Mouse (Mus musculus): ENCODE results near the gene Mall.

Gene Mall

DNA sequence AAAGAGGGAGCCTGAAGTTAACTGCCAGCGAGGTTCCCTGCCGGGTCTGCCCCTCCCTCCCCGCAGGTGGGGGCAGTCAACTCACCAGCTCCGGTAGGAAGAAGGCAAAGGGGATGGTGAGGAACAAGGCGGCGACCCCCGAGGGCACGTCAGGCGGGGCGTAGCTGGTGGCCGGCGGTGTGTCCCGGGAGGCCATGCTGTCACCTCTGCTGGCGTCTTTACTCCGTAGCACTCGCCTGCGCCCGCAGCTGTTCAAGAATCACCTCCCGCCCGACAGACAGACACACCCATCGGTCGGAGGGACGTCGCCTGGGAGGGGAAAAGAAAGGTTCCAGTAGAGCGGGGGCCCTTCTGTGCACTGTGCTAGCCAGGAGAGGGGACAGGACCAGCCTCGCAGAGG is at the start of gene Mall:
Gene Mall, minus strand, starts transcription at position 262 of the 400 bp plus-strand sequence.
- no peak for DNase-seq (ENCODE audit: low spot score in 2 of 2)

DNA sequence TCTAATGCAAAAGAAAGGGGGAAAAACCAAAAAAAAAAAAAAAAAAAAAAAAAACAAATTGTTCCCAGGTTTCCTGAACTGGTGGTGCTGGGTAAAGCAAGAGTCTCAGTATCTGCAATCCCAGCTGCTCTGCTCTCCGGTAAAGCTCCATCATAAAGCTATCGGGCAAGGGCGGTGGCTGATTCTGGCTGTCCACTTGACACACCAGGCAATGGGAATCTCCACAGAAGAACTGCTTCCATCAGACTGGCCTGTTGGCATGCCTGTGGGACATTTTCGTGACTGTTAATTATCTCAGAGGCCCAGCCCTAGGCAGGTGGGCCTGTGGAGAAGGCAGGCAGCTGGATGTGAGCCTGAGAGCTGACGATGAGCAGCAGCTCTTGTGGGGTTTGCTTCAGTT is 48.7 kb upstream of the Mall start:
- DNase-seq (ENCODE audit: low spot score in 2 of 2): peak in 1 of 2 experiments; percentile 52

DNA sequence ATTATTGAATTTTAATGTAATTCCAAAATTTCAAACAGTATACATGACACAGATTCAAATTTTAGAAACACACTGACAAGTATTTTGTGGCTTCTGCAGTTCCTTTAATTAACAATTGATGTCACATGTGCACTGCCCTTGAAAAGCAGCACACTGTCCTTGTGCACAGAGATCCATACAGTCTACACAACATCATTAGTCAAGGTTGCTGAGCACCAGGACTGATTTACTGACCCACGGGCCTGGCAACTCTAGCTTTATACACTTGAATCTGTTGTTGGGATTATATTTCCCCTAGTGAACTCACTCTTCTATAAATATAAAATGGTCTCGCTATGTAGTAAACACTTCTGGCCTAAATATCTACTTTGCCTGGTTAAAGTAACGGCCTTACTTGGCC is 45.3 kb upstream of the Mall start:
- DNase-seq (ENCODE audit: low spot score in 2 of 2): no peak

DNA sequence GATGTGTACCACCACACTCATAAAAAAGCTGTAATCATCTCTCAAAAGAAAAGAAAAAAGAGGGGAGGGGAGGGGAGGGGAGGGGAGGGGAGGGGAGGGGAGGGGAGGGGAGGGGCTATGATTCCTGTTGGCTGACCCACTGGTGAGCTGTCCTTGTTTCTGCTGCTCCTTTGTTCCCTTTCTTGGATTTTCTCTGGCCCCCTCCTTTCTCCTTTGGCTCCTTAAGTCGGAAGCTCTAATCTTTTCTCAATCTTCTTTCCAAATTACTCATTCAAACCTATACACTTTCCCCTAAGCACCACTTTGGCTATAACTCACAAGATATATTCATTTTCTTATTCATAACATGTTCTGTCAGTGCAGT is 44.8 kb upstream of the Mall start:
- no peak for DNase-seq (ENCODE audit: low spot score in 2 of 2)

DNA sequence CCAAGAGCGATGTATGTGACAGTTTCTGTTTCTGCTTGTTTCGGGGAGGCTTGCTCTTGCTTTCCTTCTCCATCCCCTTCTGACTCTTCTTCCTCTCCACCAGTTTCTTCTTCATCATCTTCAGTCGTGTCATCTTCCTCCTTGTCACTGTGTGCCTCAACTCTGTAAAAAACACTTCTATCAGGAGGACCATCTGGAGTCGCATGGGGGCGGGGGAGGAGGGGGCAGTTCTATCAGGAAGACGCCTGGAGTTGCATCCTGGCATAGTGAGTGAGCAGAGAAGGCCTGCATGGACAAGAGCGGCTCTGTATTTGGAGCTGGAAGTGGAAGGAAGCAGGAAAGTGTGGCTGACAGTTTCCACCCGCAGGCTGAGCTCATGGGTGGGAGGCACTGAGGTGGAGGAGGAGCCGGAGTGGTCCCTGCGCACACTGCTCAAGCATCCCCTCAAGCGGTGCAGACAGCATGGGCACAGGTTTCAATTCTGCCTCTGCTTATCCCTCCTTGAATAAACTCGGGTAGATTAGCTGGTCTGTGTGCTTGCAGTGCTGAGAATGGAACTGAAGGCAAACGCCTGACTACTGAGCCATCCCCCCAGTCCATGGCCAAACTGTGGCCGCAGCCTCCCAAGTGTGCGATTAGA is 44.3 kb upstream of the Mall start:
- no peak for DNase-seq (ENCODE audit: low spot score in 2 of 2)

DNA sequence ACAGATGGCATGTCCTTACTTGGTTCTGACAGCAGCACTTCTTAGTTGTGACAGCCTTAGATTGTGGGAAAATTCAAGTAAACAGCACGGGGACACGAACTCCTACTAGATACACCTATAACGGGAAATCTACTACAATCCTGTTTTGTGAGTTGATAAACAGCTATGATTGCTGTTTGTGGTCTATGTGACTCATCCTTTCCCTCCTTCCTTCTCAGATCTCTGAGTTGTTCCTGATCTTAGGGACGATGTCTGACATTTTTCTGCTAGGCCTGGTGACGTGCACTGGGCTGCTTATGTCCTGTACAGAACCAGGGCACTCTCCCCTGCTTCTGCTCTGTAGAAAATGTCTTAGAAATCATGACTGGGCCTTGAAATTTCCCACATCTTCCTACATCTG is 31.9 kb upstream of the Mall start:
- DNase-seq (ENCODE audit: low spot score in 2 of 2): no peak

DNA sequence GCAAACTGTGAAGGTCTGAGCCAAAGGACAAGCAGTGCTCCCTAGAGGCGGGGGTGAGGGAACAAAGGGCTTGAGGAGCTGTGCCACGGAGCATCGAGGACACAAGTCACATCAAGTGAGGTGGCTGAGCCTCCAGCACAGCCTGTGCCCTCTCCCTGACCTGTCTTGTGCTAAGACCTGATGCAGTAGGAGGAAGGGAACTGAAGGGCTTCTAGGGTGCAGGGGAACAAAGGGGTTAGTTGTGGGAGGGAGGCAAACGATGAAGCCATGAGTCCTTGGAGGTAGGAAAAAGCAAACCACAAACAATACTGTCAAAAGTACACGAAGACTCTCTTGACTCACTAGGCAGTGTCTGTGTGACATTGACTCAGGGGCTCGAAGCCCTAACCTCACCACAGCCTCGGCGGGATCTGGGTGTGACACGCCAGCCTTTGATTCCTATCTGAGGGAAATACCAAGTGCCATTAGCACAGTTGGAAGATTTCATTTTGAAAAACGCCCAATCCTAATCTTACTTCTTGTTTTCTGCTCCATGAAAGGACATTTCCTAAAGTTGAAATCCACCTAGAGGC is 30.8 kb upstream of the Mall start:
- DNase-seq (ENCODE audit: low spot score in 2 of 2): no peak

DNA sequence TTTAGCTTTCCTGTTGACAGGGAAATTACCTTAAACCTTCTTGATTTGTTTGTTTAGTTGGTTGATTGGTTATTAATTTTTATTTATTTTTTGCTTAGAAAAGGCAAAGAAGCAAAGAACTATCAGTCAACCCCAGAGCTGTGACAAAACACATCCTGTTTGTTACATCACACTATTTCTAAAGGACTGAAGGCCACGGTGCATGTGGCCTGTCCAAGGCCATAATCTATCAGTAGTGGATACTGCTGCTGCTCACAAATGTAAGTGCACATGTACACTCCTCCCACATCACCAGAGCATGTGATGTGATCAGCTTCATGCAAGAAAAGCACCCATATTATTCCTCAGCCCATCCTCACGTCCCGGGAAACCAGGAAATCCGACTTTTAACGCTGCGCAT is 30.3 kb upstream of the Mall start:
- no peak for DNase-seq (ENCODE audit: low spot score in 2 of 2)

DNA sequence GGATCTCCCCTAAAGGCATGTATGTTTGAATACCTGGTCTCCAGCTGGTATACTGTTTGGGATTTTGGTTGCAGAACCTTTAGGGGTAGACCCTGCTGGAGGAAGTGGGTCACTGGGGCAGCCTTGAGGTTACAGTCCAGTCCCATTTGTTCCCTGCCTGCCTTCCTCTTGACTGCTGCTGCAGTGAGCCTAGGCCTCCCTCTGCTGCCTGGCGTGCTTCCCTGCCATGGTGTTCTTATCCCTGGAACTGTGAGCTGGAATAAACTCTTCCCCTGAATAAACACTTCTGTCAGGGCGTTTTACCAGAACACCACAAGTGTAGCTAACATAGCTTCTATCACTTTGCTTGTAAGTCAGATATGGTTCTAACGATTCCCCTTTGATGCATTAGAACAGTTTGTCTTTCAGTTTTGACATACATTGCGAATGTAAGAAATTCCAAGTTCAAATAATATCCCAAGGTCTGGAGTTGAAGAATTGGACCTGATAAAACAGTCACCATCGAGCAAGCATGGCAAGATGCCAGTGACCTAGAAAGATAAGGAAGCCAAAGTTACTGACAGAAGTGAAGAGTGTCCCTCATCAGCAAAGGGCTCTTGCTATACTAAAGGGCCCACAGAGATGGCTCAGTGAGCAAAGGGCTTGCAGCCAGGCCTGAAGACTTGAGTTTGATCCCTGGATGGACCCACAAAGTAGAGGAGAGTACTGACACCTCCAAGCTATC is 29.6 kb upstream of the Mall start:
- DNase-seq (ENCODE audit: low spot score in 2 of 2): no peak

DNA sequence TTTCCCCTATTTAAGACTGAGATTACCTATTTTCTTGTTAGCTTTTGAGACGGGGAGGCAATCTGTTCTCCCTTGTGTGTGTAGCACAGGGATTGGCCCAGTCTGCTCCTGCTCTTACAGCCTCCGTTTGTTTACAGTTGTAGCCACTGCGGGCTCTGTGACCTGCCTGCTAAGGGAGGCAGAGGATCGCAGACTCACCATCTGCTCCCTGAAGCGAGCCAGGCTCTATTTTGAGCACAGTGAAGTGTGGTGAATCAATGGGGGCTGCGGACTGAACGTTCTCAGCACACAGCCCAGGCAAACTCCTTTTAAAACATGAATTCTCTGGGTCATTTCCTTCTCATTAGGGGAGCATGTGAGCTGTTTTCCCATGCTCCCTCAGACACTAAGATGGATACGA is 27.4 kb upstream of the Mall start:
- no peak for DNase-seq (ENCODE audit: low spot score in 2 of 2)

DNA sequence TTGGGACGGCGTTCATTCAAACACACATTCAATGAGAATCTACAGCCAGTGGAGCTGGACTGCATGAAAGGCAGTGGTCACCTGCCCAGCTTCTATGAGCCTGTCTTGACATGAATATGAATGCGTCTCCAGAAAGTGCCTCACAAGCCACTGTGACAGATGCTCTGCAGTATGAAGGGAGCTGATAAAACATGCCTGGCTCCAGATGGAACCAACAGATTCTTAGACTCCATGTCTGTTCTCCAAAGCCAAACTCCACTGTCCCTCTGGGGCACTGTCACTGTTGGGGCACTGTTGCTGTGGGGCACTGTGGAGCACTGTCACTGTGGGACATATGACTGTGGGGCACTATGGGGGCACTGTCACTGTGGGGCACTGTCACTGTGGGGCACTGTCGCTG is 24.4 kb upstream of the Mall start:
- DNase-seq (ENCODE audit: low spot score in 2 of 2): no peak

DNA sequence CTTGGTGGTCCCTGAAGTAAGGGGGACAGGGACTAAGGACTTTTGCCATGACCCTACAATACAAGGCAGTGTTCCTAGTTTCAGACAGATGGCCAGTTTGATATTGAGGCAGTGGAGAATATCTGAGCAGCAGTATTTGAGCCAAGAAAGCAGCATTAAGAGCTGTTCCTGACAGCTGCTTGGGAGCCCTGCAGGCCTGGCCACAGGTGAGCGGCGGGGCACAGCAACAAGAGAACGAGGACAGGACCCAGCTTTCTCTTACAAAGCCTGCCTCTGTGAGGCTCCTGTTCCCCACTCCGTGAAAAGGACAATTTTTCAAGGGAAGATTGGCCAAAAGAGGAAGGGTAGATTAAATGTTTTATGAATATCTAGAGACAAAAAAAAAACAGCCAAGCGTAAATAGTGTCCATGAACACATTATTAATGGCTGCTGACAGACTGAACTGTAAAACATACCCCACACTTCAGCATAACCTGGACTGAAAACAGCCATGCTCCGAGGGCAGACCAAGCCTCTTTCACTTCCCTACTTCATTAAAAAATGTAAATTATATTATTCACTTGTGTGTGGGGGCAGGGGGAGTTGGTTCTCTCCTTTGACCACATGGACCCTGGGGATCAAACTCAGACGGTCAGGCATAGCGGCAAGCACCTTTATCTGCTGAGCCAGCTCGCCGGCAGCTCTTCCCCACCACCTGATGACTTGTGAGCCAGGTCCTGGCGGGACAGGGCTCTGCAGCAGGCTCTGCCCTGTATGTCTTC is 22.3 kb upstream of the Mall start:
- no peak for DNase-seq (ENCODE audit: low spot score in 2 of 2)

DNA sequence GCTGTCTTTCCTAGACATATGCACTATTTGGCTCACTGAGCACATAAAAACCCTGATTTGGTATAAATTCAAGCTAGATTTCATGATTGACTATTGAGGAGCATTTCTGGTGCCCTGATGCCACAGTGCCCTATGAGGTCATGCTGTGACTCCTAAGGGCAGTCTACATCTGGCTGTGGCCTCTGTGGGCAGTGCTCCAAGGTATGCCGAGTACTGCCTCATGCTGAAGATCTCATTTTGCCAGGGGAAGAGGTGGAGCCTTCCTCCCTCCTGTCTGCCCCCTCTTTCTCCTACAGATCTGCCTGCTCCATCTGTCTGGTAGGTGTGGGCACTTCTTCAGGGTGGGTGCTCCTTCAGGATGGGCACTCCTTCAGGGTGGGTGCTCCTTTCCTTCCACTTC is 19.6 kb upstream of the Mall start:
- no peak for DNase-seq (ENCODE audit: low spot score in 2 of 2)

DNA sequence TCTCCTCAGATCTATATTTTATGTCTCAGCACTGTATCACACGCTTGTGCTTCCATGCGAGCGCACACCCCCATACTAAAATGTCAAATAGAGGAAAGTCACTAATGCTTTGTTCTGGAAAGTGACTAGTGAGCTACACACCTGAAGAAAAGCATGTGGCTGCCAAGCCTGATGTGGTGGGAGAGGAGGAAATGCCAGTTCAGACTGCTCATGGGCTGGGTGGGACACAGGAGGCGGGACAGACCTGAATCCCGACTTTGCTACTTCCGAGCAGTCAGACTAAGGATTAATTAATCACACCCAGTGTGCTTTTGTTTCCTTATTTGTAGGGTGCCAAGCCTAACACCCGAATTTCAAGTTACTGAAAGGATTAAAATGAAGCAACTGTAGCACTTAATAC is 18.6 kb upstream of the Mall start:
- no peak for DNase-seq (ENCODE audit: low spot score in 2 of 2)

DNA sequence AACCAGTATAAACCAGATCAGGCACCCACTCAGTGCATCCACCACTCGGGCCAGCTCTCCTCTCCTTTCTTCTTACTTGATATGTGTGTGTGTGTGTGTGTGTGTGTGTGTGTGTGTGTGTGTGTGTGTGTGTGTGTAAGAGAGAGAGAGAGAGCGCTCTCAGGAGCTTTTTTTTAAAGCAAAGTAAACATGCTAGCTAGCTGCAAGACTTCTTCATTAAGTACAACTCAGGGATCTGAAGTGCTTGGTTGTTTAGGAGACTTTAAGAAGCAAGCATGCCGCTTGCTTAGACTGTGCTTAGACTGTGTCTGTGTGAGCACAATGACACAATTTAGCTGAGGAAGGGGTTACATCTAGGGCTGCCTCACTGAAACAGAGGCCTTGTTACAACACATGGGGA is 12.9 kb upstream of the Mall start:
- DNase-seq (ENCODE audit: low spot score in 2 of 2): no peak

DNA sequence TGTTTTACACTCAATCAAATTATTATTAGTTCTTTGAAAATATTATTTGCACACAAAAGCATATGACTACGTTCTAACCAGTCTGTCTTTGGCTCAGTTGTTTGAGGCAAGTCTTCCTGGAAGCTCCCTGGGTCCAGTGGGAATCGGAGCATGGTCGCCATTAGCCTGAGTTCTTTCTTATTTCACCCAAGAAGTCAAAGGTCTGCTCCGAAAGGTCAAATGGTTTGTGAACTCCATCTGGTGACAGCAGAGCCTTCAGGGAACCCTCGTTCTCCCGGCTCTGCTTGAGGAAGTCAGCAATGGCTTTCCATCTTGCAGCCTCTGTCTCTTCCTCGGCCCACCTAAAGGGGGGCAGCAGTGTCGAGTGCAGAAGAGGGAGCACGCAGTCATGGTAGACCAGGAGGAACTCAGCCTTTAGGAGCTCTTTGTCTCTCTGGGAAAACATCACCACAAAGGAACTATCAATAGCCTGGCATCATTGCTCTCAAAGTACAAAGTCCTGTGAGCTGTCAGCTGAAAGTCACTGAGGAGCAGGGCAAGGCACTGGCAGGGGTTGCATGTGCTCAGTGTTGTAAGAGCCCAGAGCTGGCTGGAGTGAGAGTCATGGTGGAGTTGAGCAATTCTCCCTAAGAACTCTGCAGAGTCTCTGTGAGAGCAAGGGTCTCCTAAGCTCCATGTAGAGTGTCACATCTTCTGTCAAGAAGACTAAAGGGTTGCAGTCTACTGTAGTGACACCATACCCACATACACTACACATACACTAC is 11.2 kb upstream of the Mall start:
- DNase-seq (ENCODE audit: low spot score in 2 of 2): no peak

DNA sequence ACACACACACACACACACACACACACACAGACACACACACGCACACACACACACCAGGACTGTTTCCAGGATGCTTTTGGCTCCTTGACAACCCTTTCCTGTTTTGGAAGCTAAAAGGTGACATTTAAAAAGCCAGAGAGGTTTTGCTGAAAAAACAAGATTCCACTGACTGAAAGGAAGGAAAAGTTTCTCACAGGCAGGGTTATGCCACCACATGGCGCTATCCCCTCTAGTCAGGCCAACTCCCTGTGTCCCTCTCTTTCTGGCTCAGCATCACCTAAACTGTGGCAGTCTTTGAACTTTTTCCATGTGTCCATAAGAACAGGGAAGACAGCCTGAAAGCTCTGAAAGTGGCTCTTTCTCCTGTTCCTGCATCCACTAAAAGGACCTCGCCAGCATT is 8.2 kb upstream of the Mall start:
- DNase-seq (ENCODE audit: low spot score in 2 of 2): no peak

DNA sequence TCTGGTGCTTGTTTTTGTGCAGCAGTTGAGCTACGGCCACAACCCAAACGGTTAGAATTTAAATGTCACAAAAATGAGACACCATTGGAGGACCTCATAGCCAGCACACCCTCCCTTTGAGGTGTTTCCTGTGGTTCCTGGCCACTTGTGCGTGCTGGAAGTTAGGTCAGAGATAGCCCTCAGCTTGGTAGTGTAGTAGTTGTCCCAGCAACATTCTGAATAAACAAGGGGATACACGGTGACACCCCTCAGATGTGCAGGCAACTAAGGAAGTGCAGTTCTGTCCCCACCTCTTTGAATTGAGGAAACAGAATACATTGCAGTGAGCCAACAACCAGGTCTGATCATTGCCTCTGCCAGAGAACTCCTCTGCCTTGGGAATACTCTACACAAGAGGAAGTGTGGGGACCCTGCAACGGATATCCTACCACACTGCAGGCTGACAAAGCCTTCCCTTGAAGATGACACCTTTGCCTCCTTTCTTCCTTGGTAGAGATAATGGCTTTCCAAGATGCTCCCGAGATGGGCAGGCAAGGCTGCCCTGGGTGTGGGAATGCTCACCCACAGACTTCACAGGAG is 7.0 kb upstream of the Mall start:
- no peak for DNase-seq (ENCODE audit: low spot score in 2 of 2)

DNA sequence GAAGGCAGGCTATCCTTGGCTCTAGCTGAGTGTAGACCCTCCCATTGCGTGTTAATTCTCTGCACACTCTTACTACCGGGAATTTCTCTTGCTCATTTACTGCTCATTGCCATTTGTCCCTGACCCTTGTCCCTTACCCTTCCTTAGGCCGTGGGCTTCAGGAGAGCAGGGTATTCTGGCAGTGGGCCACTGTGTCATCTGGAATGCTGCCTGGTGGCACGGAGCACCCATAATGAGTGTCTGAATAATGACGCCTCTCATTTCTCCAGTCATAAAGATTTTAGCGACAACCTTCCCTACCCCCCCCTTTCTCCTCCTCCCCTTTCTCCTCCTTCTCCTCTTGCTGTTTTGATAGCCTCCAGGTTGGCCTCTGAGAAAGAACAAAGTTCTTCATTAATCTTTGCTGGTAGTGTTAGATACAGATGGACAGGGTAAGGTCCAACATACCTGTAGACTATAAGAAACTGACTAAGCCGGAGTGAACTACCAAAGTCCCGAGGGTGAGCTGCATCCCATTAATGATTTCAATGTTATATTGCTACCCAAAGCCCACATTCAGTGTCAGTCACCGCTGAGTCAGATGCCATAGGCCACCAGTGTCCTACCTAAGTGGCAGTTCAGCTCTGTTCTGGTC is 5.9 kb upstream of the Mall start:
- no peak for DNase-seq (ENCODE audit: low spot score in 2 of 2)

DNA sequence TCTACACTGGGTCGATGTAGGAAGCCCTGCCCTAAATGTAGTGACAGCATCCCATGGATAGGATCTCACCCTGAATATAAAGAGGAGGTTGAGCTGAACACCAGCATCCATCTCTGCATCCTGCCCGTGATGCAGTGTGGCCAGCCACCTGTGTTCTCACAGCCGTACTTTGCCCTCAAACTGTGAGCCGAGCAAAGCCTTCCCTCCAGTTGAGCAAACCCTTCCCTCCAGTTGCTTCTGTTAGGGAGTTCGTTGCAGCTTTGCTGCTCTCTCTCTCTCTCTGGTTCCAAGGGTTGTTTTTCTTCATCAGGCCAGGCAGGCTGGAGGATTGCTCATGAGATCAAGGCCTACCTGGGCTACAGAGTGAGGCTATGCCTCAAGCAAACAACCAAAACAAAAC is 5.2 kb upstream of the Mall start:
- no peak for DNase-seq (ENCODE audit: low spot score in 2 of 2)

DNA sequence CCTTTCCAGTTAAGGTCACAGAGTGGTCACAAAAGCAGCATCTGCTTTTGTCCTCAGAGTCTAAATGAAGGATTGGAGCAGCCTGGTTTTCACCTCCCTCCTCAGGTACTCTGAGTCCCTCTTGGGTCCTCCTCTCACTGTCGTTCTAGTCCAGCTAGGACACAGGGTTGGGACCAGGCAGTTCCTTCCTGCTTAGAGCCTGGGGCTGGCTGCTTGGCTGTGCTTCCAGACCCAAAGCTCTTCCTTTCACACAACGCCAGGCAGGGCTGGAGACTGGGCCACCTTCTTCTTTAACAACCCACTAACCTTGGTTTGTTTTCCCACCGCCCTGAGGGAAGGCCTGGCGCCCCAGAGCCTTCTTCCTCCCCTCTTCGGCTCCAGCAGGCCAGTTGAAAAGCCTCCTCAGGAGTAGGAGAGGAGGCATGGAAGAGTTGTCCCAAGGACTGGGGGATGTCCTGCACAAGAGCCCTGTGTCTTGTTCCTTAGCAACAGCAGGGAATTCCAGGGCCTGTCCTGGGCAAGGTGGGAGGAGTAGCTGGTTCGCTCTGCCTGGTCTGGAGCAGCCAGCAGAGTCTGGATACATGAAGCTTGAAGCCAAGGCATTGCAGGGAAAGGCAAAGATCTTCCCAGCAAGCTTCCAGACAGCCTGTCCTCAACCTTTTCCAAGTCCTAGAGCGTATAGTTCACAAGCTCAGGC is 717 bp upstream of the Mall start:
- DNase-seq (ENCODE audit: low spot score in 2 of 2): no peak

Measured in urinary bladder, postnatal 4 days (tissue).